ENCODE assay signal across 15 mouse cellular contexts in genomic region chr6:118187285-118187641, GRCm38 (mm10).
"Had no signal": no experiment of that assay in that cellular context is flagged by ENCODE, and none has a peak within 500 bp of the region (broad histone marks: within the 10 kb centered on the region; RNA-seq: fewer than 3 reads in every experiment).

No protein-coding gene starts in this region.

- H3K9ac ChIP-seq: liver, embryonic 15.5 days; lung, embryonic 14.5 days; midbrain, embryonic 12.5 days had no signal

- H3K9me3 ChIP-seq: limb, embryonic 10.5 days; liver, embryonic 15.5 days; midbrain, embryonic 12.5 days had no signal

- H3K36me3 ChIP-seq: limb, embryonic 10.5 days; liver, embryonic 15.5 days; midbrain, embryonic 12.5 days had no signal

- H3K4me3 ChIP-seq: left cerebral cortex, adult 2 months; limb, embryonic 10.5 days; liver, embryonic 15.5 days; midbrain, embryonic 12.5 days had no signal

- DNase-seq: kidney, adult 8-10 months; kidney, postnatal 25 days; lung, embryonic 14.5 days; lung, postnatal 10 days; lung, postnatal 4 days; right cerebral cortex, postnatal 4 days; spleen, adult 18-20 months; thymus, adult 18-20 months; thymus, postnatal 14 days had no signal

- ATAC-seq: intestine, postnatal 0 days had no signal

- H3K4me2 ChIP-seq: liver, embryonic 11.5 days; liver, embryonic 15.5 days; lung, embryonic 14.5 days; midbrain, embryonic 12.5 days had no signal

- H3K27ac ChIP-seq: left cerebral cortex, adult 2 months; limb, embryonic 10.5 days; liver, embryonic 15.5 days; midbrain, embryonic 12.5 days had no signal

- H3K4me1 ChIP-seq: liver, embryonic 15.5 days had no signal
